Mouse (Mus musculus): ENCODE measurements around the gene Sntb2.
"Not testable (repeated sequence)": the region's sequence is repeated elsewhere in the genome, so short reads cannot be mapped to it uniquely, and the experiment has no call there.

Gene Sntb2

GRCm38 (mm10) chr8:106935324-106935869 lies at the start of gene Sntb2:
Sntb2 (plus strand) TSS chr8:106935750.
- DNase-seq (ENCODE audit: low read depth, low spot score): peak; percentile 86

- peak; percentile 78 for DNase-seq (ENCODE audit: low read depth, low spot score)
These were observed 48.0 kb upstream of the Sntb2 start for GRCm38 (mm10) chr8:106887336-106888189.

- DNase-seq (ENCODE audit: low read depth, low spot score): no peak
These were observed 46.7 kb upstream of the Sntb2 start for GRCm38 (mm10) chr8:106888803-106889202.

GRCm38 (mm10) chr8:106892210-106892805 lies 43.2 kb upstream of the Sntb2 start:
- no peak for DNase-seq (ENCODE audit: low read depth, low spot score)

- no peak for DNase-seq (ENCODE audit: low read depth, low spot score)
These were observed 42.6 kb upstream of the Sntb2 start for GRCm38 (mm10) chr8:106892806-106893451.

- DNase-seq (ENCODE audit: low read depth, low spot score): peak; percentile 77
These were observed 41.9 kb upstream of the Sntb2 start, which contains the start of gene Utp4 for GRCm38 (mm10) chr8:106893481-106894156. Utp4 (plus strand) TSS chr8:106893636.

- no peak for DNase-seq (ENCODE audit: low read depth, low spot score)
These were observed 36.1 kb upstream of the Sntb2 start for GRCm38 (mm10) chr8:106899473-106899872.

- DNase-seq (ENCODE audit: low read depth, low spot score): peak; percentile 57
These were observed 29.6 kb upstream of the Sntb2 start for GRCm38 (mm10) chr8:106905727-106906480.

GRCm38 (mm10) chr8:106906635-106907034 lies 28.9 kb upstream of the Sntb2 start:
- no peak for DNase-seq (ENCODE audit: low read depth, low spot score)

- no peak for DNase-seq (ENCODE audit: low read depth, low spot score)
These were observed 28.1 kb upstream of the Sntb2 start for GRCm38 (mm10) chr8:106907450-106907849.

GRCm38 (mm10) chr8:106908291-106908690 lies 27.3 kb upstream of the Sntb2 start:
- no peak for DNase-seq (ENCODE audit: low read depth, low spot score)

GRCm38 (mm10) chr8:106913631-106914030 lies 21.9 kb upstream of the Sntb2 start:
- no peak for DNase-seq (ENCODE audit: low read depth, low spot score)

- no peak for DNase-seq (ENCODE audit: low read depth, low spot score)
These were observed 15.7 kb upstream of the Sntb2 start for GRCm38 (mm10) chr8:106919721-106920394.

- DNase-seq (ENCODE audit: low read depth, low spot score): no peak
These were observed 15.2 kb upstream of the Sntb2 start for GRCm38 (mm10) chr8:106920395-106920741.

GRCm38 (mm10) chr8:106924057-106924456 lies 11.5 kb upstream of the Sntb2 start:
- DNase-seq (ENCODE audit: low read depth, low spot score): no peak

GRCm38 (mm10) chr8:106924904-106925349 lies 10.6 kb upstream of the Sntb2 start:
- DNase-seq (ENCODE audit: low read depth, low spot score): peak; percentile 43

GRCm38 (mm10) chr8:106925446-106925845 lies 10.1 kb upstream of the Sntb2 start:
- no peak for DNase-seq (ENCODE audit: low read depth, low spot score)

- DNase-seq (ENCODE audit: low read depth, low spot score): no peak
These were observed 8.3 kb upstream of the Sntb2 start for GRCm38 (mm10) chr8:106927247-106927646.

GRCm38 (mm10) chr8:106928182-106928581 lies 7.4 kb upstream of the Sntb2 start:
- not testable (repeated sequence) for DNase-seq (ENCODE audit: low read depth, low spot score)

Data from skeletal muscle tissue, adult 2 months (tissue).